ENCODE assay signal across 8 mouse cellular contexts in the genomic region with DNA sequence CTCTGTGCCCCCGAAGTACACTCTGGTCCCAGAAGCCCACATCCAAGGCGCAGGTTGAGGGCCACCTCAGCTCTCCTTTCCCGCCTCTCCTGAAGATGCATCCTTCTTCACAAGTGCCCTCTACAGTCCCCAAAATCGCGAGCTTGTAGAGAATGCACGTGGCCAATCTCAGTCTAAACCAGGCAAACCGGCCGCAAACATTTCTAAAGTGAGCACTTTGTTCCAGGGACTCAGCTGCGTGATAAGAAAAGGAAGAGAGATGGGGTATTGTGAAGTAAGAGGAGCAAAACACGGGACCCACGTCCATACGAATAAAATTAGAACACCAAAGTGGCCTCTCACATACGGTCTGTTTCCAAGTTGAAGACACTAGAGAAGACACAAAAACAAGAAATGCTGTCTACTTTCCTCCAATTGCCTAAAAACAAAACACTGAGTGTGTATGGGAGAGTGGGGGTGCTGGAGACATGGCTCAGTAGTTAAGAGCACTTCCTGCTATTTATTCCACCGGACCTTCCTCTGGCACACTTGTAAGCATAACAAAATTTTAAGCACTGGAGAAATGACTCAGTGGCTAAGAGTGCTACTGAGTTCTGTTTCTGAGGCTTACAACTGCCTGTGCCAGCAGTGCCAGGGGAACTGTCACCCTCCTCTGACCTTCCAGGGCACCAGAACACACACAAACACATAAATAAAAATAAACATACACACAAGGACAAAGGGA. TPM values are rescaled to one million over a fixed set of nuclear protein-coding genes. Genes with fewer than 3 reads are reported as not detected.
DNase-seq lines count a peak whose midpoint lies in the region; ATAC-seq lines count a peak whose summit lies in the region.

No protein-coding gene starts in this region.

- H3K4me2 ChIP-seq in neural tube, embryonic 11.5 days (ENCODE audit: low read depth), result peak overlapping the region; percentile 57
- H3K4me2 ChIP-seq in liver, embryonic 12.5 days, result peak overlapping the region; percentile 88
- H3K4me2 ChIP-seq in stomach, embryonic 14.5 days (replicated peaks; ENCODE audit: low read depth, low read length), result peak overlapping the region; percentile 77

- no peaks in the 10 kb centered on the region for H3K36me3 ChIP-seq in neural tube, embryonic 11.5 days (ENCODE audit: control insufficient read depth, insufficient read depth, low read length)
- H3K36me3 ChIP-seq in forebrain, embryonic 10.5 days (replicated peaks), result peaks cover 20% of the 10 kb centered on the region
- peaks cover 17% of the 10 kb centered on the region for H3K36me3 ChIP-seq in liver, embryonic 12.5 days
- peaks cover 4% of the 10 kb centered on the region; the same call in 1 of the 2 replicates for H3K36me3 ChIP-seq in stomach, embryonic 14.5 days (ENCODE audit: control insufficient read depth, insufficient read depth, low read length)

- 9% methylated on average over 14 of the region's 14 CpGs for WGBS in neural tube, embryonic 11.5 days
- WGBS in forebrain, embryonic 10.5 days, result 8% methylated on average over 14 of the region's 14 CpGs
- WGBS in liver, embryonic 12.5 days (ENCODE audit: insufficient replicate concordance), result 5% methylated on average over 14 of the region's 14 CpGs
- WGBS in stomach, embryonic 14.5 days, result 6% methylated on average over 14 of the region's 14 CpGs

- no peak for ATAC-seq in neural tube, embryonic 11.5 days (ENCODE audit: insufficient read depth, low FRiP score, low TSS enrichment)
- no peak for ATAC-seq in liver, embryonic 12.5 days
- ATAC-seq in stomach, embryonic 14.5 days (ENCODE audit: insufficient number of reproducible peaks, insufficient read depth, low FRiP score, low read depth), result no peak; the same call in 1 of the 2 replicates

- H3K4me1 ChIP-seq in neural tube, embryonic 11.5 days (ENCODE audit: control insufficient read depth, insufficient read depth, low read length), result peaks cover 8% of the 10 kb centered on the region
- peaks cover 34% of the 10 kb centered on the region for H3K4me1 ChIP-seq in forebrain, embryonic 10.5 days
- peaks cover 57% of the 10 kb centered on the region for H3K4me1 ChIP-seq in liver, embryonic 12.5 days
- H3K4me1 ChIP-seq in stomach, embryonic 14.5 days (ENCODE audit: control insufficient read depth, insufficient read depth, low read length), result peaks cover 20% of the 10 kb centered on the region; the same call in 1 of the 2 replicates

- H3K4me3 ChIP-seq in neural tube, embryonic 11.5 days (ENCODE audit: low read depth, low read length), result peak overlapping the region; percentile 77
- peak overlapping the region; percentile 94 for H3K4me3 ChIP-seq in forebrain, embryonic 10.5 days
- H3K4me3 ChIP-seq in liver, embryonic 12.5 days, result peak overlapping the region; percentile 84
- H3K4me3 ChIP-seq in stomach, embryonic 14.5 days (ENCODE audit: low read depth, low read length), result peak overlapping the region; percentile 82

- H3K9ac ChIP-seq in neural tube, embryonic 11.5 days (ENCODE audit: low read length), result peak overlapping the region; percentile 81
- peak overlapping the region; percentile 81 for H3K9ac ChIP-seq in liver, embryonic 12.5 days
- H3K9ac ChIP-seq in stomach, embryonic 14.5 days (replicated peaks; ENCODE audit: low read depth, low read length), result peak overlapping the region; percentile 73

- DNase-seq in neural tube, embryonic 11.5 days (ENCODE audit: low spot score), result no peak
- DNase-seq in neural tube, embryonic 10.5 days (ENCODE audit: extremely low spot score, low spot score), result no peak
- no peak for DNase-seq in forebrain, embryonic 10.5 days (ENCODE audit: extremely low spot score, low spot score)
- DNase-seq in right cerebral cortex, postnatal 4 days, result no peak
- no peak for DNase-seq in gastrocnemius, postnatal 4 days (ENCODE audit: low spot score in 2 of 2)
- no peak for DNase-seq in cerebellum, adult 9-10 months

- H3K27ac ChIP-seq in neural tube, embryonic 11.5 days (ENCODE audit: low read depth, low read length), result peak overlapping the region; percentile 39; the same call in 1 of the 2 replicates
- peak overlapping the region; percentile 93 for H3K27ac ChIP-seq in forebrain, embryonic 10.5 days
- H3K27ac ChIP-seq in liver, embryonic 12.5 days, result peak overlapping the region; percentile 82
- H3K27ac ChIP-seq in stomach, embryonic 14.5 days (ENCODE audit: low read length), result peak overlapping the region; percentile 87; the same call in 1 of the 2 replicates

- no peaks in the 10 kb centered on the region for H3K9me3 ChIP-seq in neural tube, embryonic 11.5 days (ENCODE audit: control insufficient read depth, low read length)
- H3K9me3 ChIP-seq in forebrain, embryonic 10.5 days, result no peaks in the 10 kb centered on the region
- no peaks in the 10 kb centered on the region for H3K9me3 ChIP-seq in liver, embryonic 12.5 days (replicated peaks)
- H3K9me3 ChIP-seq in stomach, embryonic 14.5 days (ENCODE audit: control insufficient read depth, low read depth, low read length), result no peaks in the 10 kb centered on the region

- no peaks in the 10 kb centered on the region for H3K27me3 ChIP-seq in neural tube, embryonic 11.5 days (ENCODE audit: control insufficient read depth, insufficient read depth, low read length)
- H3K27me3 ChIP-seq in forebrain, embryonic 10.5 days (ENCODE audit: poor library complexity, severe bottlenecking), result peaks cover 16% of the 10 kb centered on the region
- peaks cover 5% of the 10 kb centered on the region; the same call in 1 of the 2 replicates for H3K27me3 ChIP-seq in liver, embryonic 12.5 days (replicated peaks)
- no peaks in the 10 kb centered on the region for H3K27me3 ChIP-seq in stomach, embryonic 14.5 days (ENCODE audit: control insufficient read depth, insufficient read depth, low read length)

RNA-seq across cellular contexts. Expression of a gene that starts 0.5 kb away (rescaled TPM):
- polyA plus RNA-seq in neural tube, embryonic 11.5 days (2014; fragmentation: Nextera tagmentation; extraction: Ambion mirVana), result 105 and 107 TPM in 2 replicates
- 73.5 and 78.3 TPM in 2 replicates for polyA plus RNA-seq in forebrain, embryonic 10.5 days (2016; fragmentation: Nextera tagmentation; extraction: Ambion mirVana)
- 41.5 and 45.9 TPM in 2 replicates for polyA plus RNA-seq in liver, embryonic 12.5 days (2016; fragmentation: Nextera tagmentation; extraction: Ambion mirVana)
- 102 TPM in 2 replicates for polyA plus RNA-seq in stomach, embryonic 14.5 days (2014; fragmentation: Nextera tagmentation; extraction: Ambion mirVana)
- total RNA-seq in gastrocnemius, postnatal 4 days (2021), result 10 to 100 TPM; 84.7 to 88.8 TPM

RNA-seq across cellular contexts. Expression of a gene that starts 6.6 kb away (rescaled TPM):
- 235 and 246 TPM in 2 replicates for polyA plus RNA-seq in neural tube, embryonic 11.5 days (2014; fragmentation: Nextera tagmentation; extraction: Ambion mirVana)
- polyA plus RNA-seq in forebrain, embryonic 10.5 days (2016; fragmentation: Nextera tagmentation; extraction: Ambion mirVana), result 209 and 212 TPM in 2 replicates
- 45.2 and 46.2 TPM in 2 replicates for polyA plus RNA-seq in liver, embryonic 12.5 days (2016; fragmentation: Nextera tagmentation; extraction: Ambion mirVana)
- polyA plus RNA-seq in stomach, embryonic 14.5 days (2014; fragmentation: Nextera tagmentation; extraction: Ambion mirVana), result 236 and 245 TPM in 2 replicates
- 10 to 100 TPM; 61.3 to 77.4 TPM for total RNA-seq in gastrocnemius, postnatal 4 days (2021)

RNA-seq across cellular contexts. Expression of a gene that starts 26.3 kb away (rescaled TPM):
- 658 and 707 TPM in 2 replicates for polyA plus RNA-seq in neural tube, embryonic 11.5 days (2014; fragmentation: Nextera tagmentation; extraction: Ambion mirVana)
- polyA plus RNA-seq in forebrain, embryonic 10.5 days (2016; fragmentation: Nextera tagmentation; extraction: Ambion mirVana), result 939 and 953 TPM in 2 replicates
- polyA plus RNA-seq in liver, embryonic 12.5 days (2016; fragmentation: Nextera tagmentation; extraction: Ambion mirVana), result 493 and 510 TPM in 2 replicates
- polyA plus RNA-seq in stomach, embryonic 14.5 days (2014; fragmentation: Nextera tagmentation; extraction: Ambion mirVana), result 676 and 802 TPM in 2 replicates
- 100 to 1,000 TPM in 1 of 2 experiments, 10 to 100 TPM in 1; 97.3 to 118 TPM for total RNA-seq in gastrocnemius, postnatal 4 days (2021)

RNA-seq across cellular contexts. Expression of a gene that starts 29.0 kb away (rescaled TPM):
- polyA plus RNA-seq in neural tube, embryonic 11.5 days (2014; fragmentation: Nextera tagmentation; extraction: Ambion mirVana), result not detected in 2 replicates
- 0.83 TPM in 1 of 2 replicates, not detected in the other for polyA plus RNA-seq in forebrain, embryonic 10.5 days (2016; fragmentation: Nextera tagmentation; extraction: Ambion mirVana)
- polyA plus RNA-seq in liver, embryonic 12.5 days (2016; fragmentation: Nextera tagmentation; extraction: Ambion mirVana), result not detected in 2 replicates
- not detected in 2 replicates for polyA plus RNA-seq in stomach, embryonic 14.5 days (2014; fragmentation: Nextera tagmentation; extraction: Ambion mirVana)
- total RNA-seq in gastrocnemius, postnatal 4 days (2021), result not detected

RNA-seq across cellular contexts. Expression of a gene that starts 32.0 kb away (rescaled TPM):
- polyA plus RNA-seq in neural tube, embryonic 11.5 days (2014; fragmentation: Nextera tagmentation; extraction: Ambion mirVana), result 142 and 144 TPM in 2 replicates
- 208 and 210 TPM in 2 replicates for polyA plus RNA-seq in forebrain, embryonic 10.5 days (2016; fragmentation: Nextera tagmentation; extraction: Ambion mirVana)
- polyA plus RNA-seq in liver, embryonic 12.5 days (2016; fragmentation: Nextera tagmentation; extraction: Ambion mirVana), result 104 and 111 TPM in 2 replicates
- polyA plus RNA-seq in stomach, embryonic 14.5 days (2014; fragmentation: Nextera tagmentation; extraction: Ambion mirVana), result 123 and 138 TPM in 2 replicates
- 10 to 100 TPM; 47.8 to 50.2 TPM for total RNA-seq in gastrocnemius, postnatal 4 days (2021)

Comparison
In these comparisons a context has a peak if more than half of its experiments do, and no peak if none do; other contexts are left out.
1. H3K27ac ChIP-seq: peak in every context shown above with its lines; median percentile 93 in forebrain, embryonic 10.5 days; 87 in stomach, embryonic 14.5 days; 82 in liver, embryonic 12.5 days; 39 in neural tube, embryonic 11.5 days.